Mouse (Mus musculus): Measurements from ENCODE around the gene Klhdc1.

GRCm38 (mm10) chr12:69253806-69254205 is 12.8 kb downstream of the Klhdc1 start:
- no peak for TF ChIP-seq CTCF (IDR thresholded peaks at IDR 0.05; ENCODE audit: insufficient read depth, low read depth, low read length)
- TF ChIP-seq POLR2A (IDR thresholded peaks at IDR 0.05; ENCODE audit: insufficient read depth, low read depth, low read length): no peak

All from olfactory bulb, adult 2 months (tissue).